20 mouse cellular contexts compared by ENCODE assay signal in genomic region chr11:33786572-33786971, GRCm38 (mm10).
DNase-seq lines count a peak whose midpoint lies in the region; ATAC-seq lines count a peak whose summit lies in the region.
"Had no signal": no experiment of that assay in that cellular context is flagged by ENCODE, and none has a peak within 500 bp of the region (broad histone marks: within the 10 kb centered on the region; RNA-seq: fewer than 3 reads in every experiment).

No protein-coding gene starts in this region.

- H3K4me3 ChIP-seq in hindbrain, embryonic 14.5 days (replicated peaks; ENCODE audit: low read length) = no peak overlapping the region
- no peak overlapping the region for H3K4me3 ChIP-seq in hindbrain, embryonic 13.5 days
- no peak overlapping the region for H3K4me3 ChIP-seq in neural tube, embryonic 12.5 days
- H3K4me3 ChIP-seq in forebrain, embryonic 15.5 days = no peak overlapping the region
- no peak overlapping the region for H3K4me3 ChIP-seq in midbrain, embryonic 16.5 days (ENCODE audit: low read depth, low read length)
- H3K4me3 ChIP-seq: embryonic facial prominence, embryonic 15.5 days; heart, adult 2 months; heart, embryonic 15.5 days; hindbrain, embryonic 15.5 days; liver, embryonic 15.5 days; myocyte had no signal

- H3K27me3 ChIP-seq in hindbrain, embryonic 14.5 days (ENCODE audit: control insufficient read depth, insufficient read depth, low read length) = no peaks in the 10 kb centered on the region
- no peaks in the 10 kb centered on the region for H3K27me3 ChIP-seq in hindbrain, embryonic 13.5 days
- no peaks in the 10 kb centered on the region for H3K27me3 ChIP-seq in neural tube, embryonic 12.5 days (replicated peaks)
- H3K27me3 ChIP-seq in forebrain, embryonic 15.5 days = no peaks in the 10 kb centered on the region
- H3K27me3 ChIP-seq in midbrain, embryonic 16.5 days (ENCODE audit: control insufficient read depth, insufficient read depth, low read depth, low read length) = no peaks in the 10 kb centered on the region
- H3K27me3 ChIP-seq: hindbrain, embryonic 15.5 days; liver, embryonic 15.5 days had no signal

- WGBS in hindbrain, embryonic 14.5 days = 22% methylated on average over 4 of the region's 4 CpGs
- WGBS in hindbrain, embryonic 13.5 days = 22% methylated on average over 4 of the region's 4 CpGs
- WGBS in neural tube, embryonic 12.5 days = 41% methylated on average over 4 of the region's 4 CpGs
- WGBS in forebrain, embryonic 15.5 days = 6% methylated on average over 4 of the region's 4 CpGs
- WGBS in midbrain, embryonic 16.5 days = 18% methylated on average over 4 of the region's 4 CpGs

- peaks cover 23% of the 10 kb centered on the region for H3K4me1 ChIP-seq in hindbrain, embryonic 14.5 days (replicated peaks; ENCODE audit: control insufficient read depth, insufficient read depth, low read length)
- peaks cover 47% of the 10 kb centered on the region for H3K4me1 ChIP-seq in hindbrain, embryonic 13.5 days (replicated peaks)
- peaks cover 22% of the 10 kb centered on the region for H3K4me1 ChIP-seq in neural tube, embryonic 12.5 days
- peaks cover 32% of the 10 kb centered on the region for H3K4me1 ChIP-seq in forebrain, embryonic 15.5 days
- H3K4me1 ChIP-seq in midbrain, embryonic 16.5 days (ENCODE audit: control insufficient read depth, insufficient read depth, low read length) = peaks cover 27% of the 10 kb centered on the region
- H3K4me1 ChIP-seq: heart, embryonic 15.5 days; liver, embryonic 15.5 days had no signal

- no peak overlapping the region for H3K27ac ChIP-seq in hindbrain, embryonic 14.5 days
- H3K27ac ChIP-seq in hindbrain, embryonic 13.5 days = no peak overlapping the region
- H3K27ac ChIP-seq in neural tube, embryonic 12.5 days = no peak overlapping the region
- H3K27ac ChIP-seq in forebrain, embryonic 15.5 days (replicated peaks) = 0 out of 2 replicates have a peak overlapping the region, but pooled peaks have one; percentile 23
- H3K27ac ChIP-seq in midbrain, embryonic 16.5 days (ENCODE audit: low read length) = no peak overlapping the region
- H3K27ac ChIP-seq: embryonic facial prominence, embryonic 15.5 days; heart, adult 2 months; heart, embryonic 15.5 days; hindbrain, embryonic 15.5 days; liver, embryonic 15.5 days had no signal

- H3K4me2 ChIP-seq in hindbrain, embryonic 14.5 days (replicated peaks) = no peak overlapping the region
- H3K4me2 ChIP-seq in hindbrain, embryonic 13.5 days = no peak overlapping the region
- no peak overlapping the region for H3K4me2 ChIP-seq in neural tube, embryonic 12.5 days (replicated peaks)
- H3K4me2 ChIP-seq in forebrain, embryonic 15.5 days (replicated peaks) = no peak overlapping the region
- no peak overlapping the region for H3K4me2 ChIP-seq in midbrain, embryonic 16.5 days (ENCODE audit: low read length)
- H3K4me2 ChIP-seq: embryonic facial prominence, embryonic 15.5 days; heart, embryonic 15.5 days; hindbrain, embryonic 15.5 days; liver, embryonic 15.5 days had no signal

- peak; percentile 52; the same call in 1 of the 2 replicates for ATAC-seq in hindbrain, embryonic 14.5 days (ENCODE audit: low FRiP score)
- no peak for ATAC-seq in hindbrain, embryonic 13.5 days (ENCODE audit: low FRiP score)
- ATAC-seq in neural tube, embryonic 12.5 days (ENCODE audit: low FRiP score, low read depth) = peak; percentile 42; the same call in 1 of the 2 replicates
- ATAC-seq in forebrain, embryonic 15.5 days (replicated peaks) = peak; percentile 42
- 0 out of 2 replicates have a peak, but pooled peaks have one; percentile 36 for ATAC-seq in midbrain, embryonic 16.5 days
- ATAC-seq: lung, postnatal 0 days had no signal

- H3K9ac ChIP-seq in hindbrain, embryonic 14.5 days = no peak overlapping the region
- H3K9ac ChIP-seq in hindbrain, embryonic 13.5 days = no peak overlapping the region
- H3K9ac ChIP-seq in neural tube, embryonic 12.5 days = no peak overlapping the region
- H3K9ac ChIP-seq in forebrain, embryonic 15.5 days (replicated peaks) = no peak overlapping the region
- no peak overlapping the region for H3K9ac ChIP-seq in midbrain, embryonic 16.5 days (ENCODE audit: low read depth, low read length)
- H3K9ac ChIP-seq: embryonic facial prominence, embryonic 15.5 days; heart, embryonic 15.5 days; hindbrain, embryonic 15.5 days; liver, embryonic 15.5 days had no signal

- H3K9me3 ChIP-seq in hindbrain, embryonic 14.5 days (ENCODE audit: control insufficient read depth, low read length) = no peaks in the 10 kb centered on the region
- no peaks in the 10 kb centered on the region for H3K9me3 ChIP-seq in hindbrain, embryonic 13.5 days
- no peaks in the 10 kb centered on the region for H3K9me3 ChIP-seq in neural tube, embryonic 12.5 days
- no peaks in the 10 kb centered on the region for H3K9me3 ChIP-seq in forebrain, embryonic 15.5 days
- H3K9me3 ChIP-seq in midbrain, embryonic 16.5 days (replicated peaks; ENCODE audit: control insufficient read depth, low read length, poor library complexity, severe bottlenecking) = no peaks in the 10 kb centered on the region
- H3K9me3 ChIP-seq: embryonic facial prominence, embryonic 15.5 days; heart, embryonic 15.5 days; hindbrain, embryonic 15.5 days; liver, embryonic 15.5 days had no signal

- DNase-seq in hindbrain, embryonic 14.5 days (ENCODE audit: low spot score) = no peak
- no peak for DNase-seq in neural tube, embryonic 10.5 days (ENCODE audit: extremely low spot score, low spot score)
- DNase-seq in spleen, postnatal 14 days (ENCODE audit: low spot score in 2 of 2) = no peak
- DNase-seq in cerebellum, adult 9-10 months = no peak
- DNase-seq: cerebellum, adult 2 months; gastrocnemius, postnatal 10 days; heart, adult 2 months; kidney, adult 11 months; right cerebral cortex, postnatal 14 days; thymus, postnatal 25 days had no signal

- no peaks in the 10 kb centered on the region for H3K36me3 ChIP-seq in hindbrain, embryonic 14.5 days (replicated peaks; ENCODE audit: control insufficient read depth, insufficient read depth)
- H3K36me3 ChIP-seq in hindbrain, embryonic 13.5 days = no peaks in the 10 kb centered on the region
- no peaks in the 10 kb centered on the region for H3K36me3 ChIP-seq in neural tube, embryonic 12.5 days
- H3K36me3 ChIP-seq in forebrain, embryonic 15.5 days = no peaks in the 10 kb centered on the region
- H3K36me3 ChIP-seq in midbrain, embryonic 16.5 days (ENCODE audit: control insufficient read depth, insufficient read depth, low read length) = no peaks in the 10 kb centered on the region
- H3K36me3 ChIP-seq: embryonic facial prominence, embryonic 15.5 days; heart, embryonic 15.5 days; hindbrain, embryonic 15.5 days; liver, embryonic 15.5 days had no signal
